Mouse (Mus musculus): ENCODE measurements around the gene Frmpd1. TPM values are rescaled to one million over a fixed set of nuclear protein-coding genes. Genes with fewer than 3 reads are reported as not detected.

The Frmpd1 gene
- polyA plus RNA-seq, 1 experiment, result 3.9 TPM

DNA sequence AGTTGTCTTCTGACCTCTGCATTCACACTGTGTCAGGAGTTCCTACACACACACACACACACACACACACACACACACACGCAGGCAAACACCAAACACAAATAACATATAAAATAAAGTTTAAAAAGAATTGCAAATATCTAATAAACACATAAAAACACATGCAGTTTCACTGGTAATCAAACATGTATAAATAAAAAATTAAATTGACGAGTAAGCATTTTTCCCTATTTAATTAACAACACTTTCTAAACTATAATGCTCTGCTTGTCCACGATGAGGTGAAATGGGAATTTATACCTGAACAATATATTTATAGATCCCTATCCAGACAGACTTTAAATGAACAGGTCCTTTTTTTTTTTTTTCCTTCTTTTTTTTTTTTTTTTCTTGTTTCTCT lies 18.7 kb upstream of the Frmpd1 start:
- 74% methylated on average over 3 of the region's 3 CpGs for WGBS
- TF ChIP-seq CTCF (IDR thresholded peaks at IDR 0.05; ENCODE audit: insufficient read depth, low read length), result no peak
- H3K4me1 ChIP-seq (ENCODE audit: control insufficient read depth, insufficient read depth, low read length), result no peaks in the 10 kb centered on the region
- no peak overlapping the region for H3K4me3 ChIP-seq (replicated peaks; ENCODE audit: extremely low read depth, low read depth, low read length)
- no peak for DNase-seq

DNA sequence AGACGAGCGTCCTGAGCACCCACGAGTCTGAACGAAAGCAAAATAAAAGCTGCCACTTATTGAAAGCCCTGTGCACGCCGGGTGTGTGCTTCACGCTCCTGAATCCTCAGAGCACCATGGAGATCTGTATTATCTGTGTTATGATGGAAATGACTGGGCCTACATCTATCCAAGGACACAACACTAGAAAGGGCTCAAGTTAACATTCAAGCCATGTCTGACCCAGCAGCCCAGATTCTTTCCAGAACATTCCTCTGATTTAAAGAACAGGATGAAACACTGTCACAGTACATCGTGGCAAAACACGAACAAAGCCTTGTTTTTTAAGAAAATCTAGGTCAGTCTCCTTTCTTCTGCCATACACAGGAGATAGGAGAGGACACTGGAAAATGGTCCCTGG lies 13.3 kb upstream of the Frmpd1 start:
- Histone ChIP-seq H3K4me1 (ENCODE audit: control insufficient read depth, insufficient read depth, low read length) (no peaks in the 10 kb centered on the region), H3K4me3 (replicated peaks; ENCODE audit: extremely low read depth, low read depth, low read length) (no peak overlapping the region)
- no peak for DNase-seq
- TF ChIP-seq POLR2A (IDR thresholded peaks at IDR 0.05; ENCODE audit: borderline replicate concordance, extremely low read depth, low read depth, low read length), result no peak
- TF ChIP-seq CTCF (IDR thresholded peaks at IDR 0.05; ENCODE audit: insufficient read depth, low read length), result no peak
- 82% methylated on average over 9 of the region's 9 CpGs for WGBS

DNA sequence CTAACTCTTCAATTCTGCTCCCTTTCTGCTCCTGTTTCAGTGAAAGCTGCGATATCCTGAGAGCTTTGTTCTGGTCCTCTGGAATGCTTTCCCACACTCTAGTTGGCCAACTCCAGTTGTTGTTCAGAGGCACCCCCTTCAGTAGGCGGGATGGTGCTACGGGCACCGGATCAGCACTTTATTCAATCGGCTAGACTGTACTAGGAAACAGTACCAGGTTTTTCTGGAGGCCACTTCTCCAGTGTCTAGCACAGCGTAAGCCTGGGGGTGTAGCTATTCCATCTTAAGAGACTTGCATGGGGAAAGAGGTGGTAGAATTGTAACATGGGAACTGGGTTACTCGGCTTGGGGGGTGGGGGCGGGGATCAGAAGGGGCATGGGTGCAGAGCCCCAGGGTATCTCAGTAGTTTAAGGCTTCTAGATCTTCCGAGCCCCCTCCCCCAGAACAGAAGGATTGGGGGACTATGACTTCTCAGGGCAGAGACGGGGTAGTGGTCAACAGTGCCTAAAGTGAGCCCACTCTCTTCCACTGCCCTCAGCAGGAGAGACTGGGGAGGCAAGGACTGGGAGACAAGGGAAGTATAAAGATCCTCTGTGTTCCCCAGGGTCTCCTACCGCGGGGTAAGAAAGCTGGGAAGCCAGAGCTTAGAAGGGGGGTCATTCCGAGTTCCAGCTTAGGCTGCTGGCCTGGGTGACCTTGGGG lies 706 bp upstream of the Frmpd1 start:
- no peak for TF ChIP-seq POLR2A (IDR thresholded peaks at IDR 0.05; ENCODE audit: borderline replicate concordance, extremely low read depth, low read depth, low read length)
- TF ChIP-seq CTCF (IDR thresholded peaks at IDR 0.05; ENCODE audit: insufficient read depth, low read length), result no peak
- 29% methylated on average over 13 of the region's 13 CpGs for WGBS
- Histone ChIP-seq H3K4me1 (ENCODE audit: control insufficient read depth, insufficient read depth, low read length) (no peaks in the 10 kb centered on the region; the same call in 1 of the 2 replicates), H3K4me3 (replicated peaks; ENCODE audit: extremely low read depth, low read depth, low read length) (peak overlapping the region; percentile 4)
- DNase-seq, result no peak

DNA sequence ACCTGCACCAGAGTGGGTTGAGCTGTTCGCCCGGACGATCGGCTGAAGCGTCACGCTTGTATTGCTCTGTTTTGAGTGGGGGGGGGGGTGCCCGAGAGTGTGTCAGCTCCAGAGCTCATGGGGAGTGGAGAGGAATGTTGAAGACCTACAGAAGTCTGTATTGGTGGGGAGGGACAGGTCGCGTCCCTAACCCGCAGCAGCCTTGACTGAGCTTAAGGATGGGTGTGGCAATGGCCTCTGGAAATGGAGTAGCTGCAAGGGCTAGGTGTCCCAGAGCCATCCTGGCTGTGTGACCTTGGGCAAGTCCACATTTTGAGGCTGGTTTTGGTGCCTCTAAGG lies 625 bp downstream of the Frmpd1 start:
- H3K4me1 ChIP-seq (ENCODE audit: control insufficient read depth, insufficient read depth, low read length), result no peaks in the 10 kb centered on the region; the same call in 1 of the 2 replicates
- WGBS, result 3% methylated on average over 10 of the region's 10 CpGs
- DNase-seq, result no peak

DNA sequence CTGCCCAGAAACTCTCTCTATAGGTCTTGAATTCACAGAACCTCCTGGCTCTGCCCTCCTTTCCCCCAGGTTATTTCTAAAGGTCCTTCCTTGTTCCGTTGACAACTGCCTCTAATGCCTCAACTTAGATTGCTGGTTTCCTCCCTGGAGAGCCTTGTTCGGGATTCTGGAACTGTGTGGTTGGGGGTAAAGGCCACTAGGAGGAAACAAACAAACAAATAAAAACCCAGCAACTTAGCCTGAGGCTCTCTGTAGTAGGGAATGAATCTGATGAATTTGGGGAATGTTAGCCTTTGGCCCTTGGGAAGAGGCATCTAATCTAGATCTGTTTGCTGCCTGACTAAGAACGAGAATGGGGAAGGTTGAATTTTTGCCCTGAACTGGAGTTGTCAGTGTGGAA lies 13.6 kb downstream of the Frmpd1 start:
- WGBS, result 38% methylated on average over 3 of the region's 3 CpGs
- H3K4me1 ChIP-seq (ENCODE audit: control insufficient read depth, insufficient read depth, low read length), result no peaks in the 10 kb centered on the region; the same call in 1 of the 2 replicates
- no peak for DNase-seq
- TF ChIP-seq CTCF (IDR thresholded peaks at IDR 0.05; ENCODE audit: insufficient read depth, low read length) (no peak), POLR2A (IDR thresholded peaks at IDR 0.05; ENCODE audit: borderline replicate concordance, extremely low read depth, low read depth, low read length) (no peak)
- H3K4me3 ChIP-seq (replicated peaks; ENCODE audit: extremely low read depth, low read depth, low read length), result no peak overlapping the region

More for the DNA sequence above, 625 bp downstream of the Frmpd1 start:
- peak overlapping the region; percentile 49 for H3K4me3 ChIP-seq (replicated peaks; ENCODE audit: extremely low read depth, low read depth, low read length)
- no peak for TF ChIP-seq CTCF (IDR thresholded peaks at IDR 0.05; ENCODE audit: insufficient read depth, low read length)
- TF ChIP-seq POLR2A (IDR thresholded peaks at IDR 0.05; ENCODE audit: borderline replicate concordance, extremely low read depth, low read depth, low read length), result no peak

DNA sequence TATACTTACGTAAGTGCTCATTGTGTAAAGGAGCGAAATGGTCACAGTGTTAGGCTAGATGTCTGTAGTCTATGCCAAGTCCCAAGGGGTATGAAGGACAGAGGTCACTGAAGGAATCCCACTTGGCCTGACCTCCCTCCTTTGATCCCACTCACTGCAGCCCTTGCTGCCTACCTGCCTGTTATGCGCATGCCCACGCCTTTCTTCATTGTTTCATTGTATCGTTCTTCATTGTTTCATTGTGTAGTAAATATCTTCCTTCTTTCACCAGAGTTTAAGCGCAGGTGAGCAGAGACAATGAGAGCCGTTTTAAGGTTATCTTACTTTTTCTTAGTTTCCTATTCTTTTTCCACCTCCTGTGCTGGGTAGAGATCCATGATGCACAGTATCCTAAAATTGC lies 18.6 kb downstream of the Frmpd1 start:
- WGBS, result 84% methylated on average over 7 of the region's 7 CpGs
- TF ChIP-seq CTCF (IDR thresholded peaks at IDR 0.05; ENCODE audit: insufficient read depth, low read length), result no peak
- TF ChIP-seq POLR2A (IDR thresholded peaks at IDR 0.05; ENCODE audit: borderline replicate concordance, extremely low read depth, low read depth, low read length), result no peak
- H3K4me1 ChIP-seq (ENCODE audit: control insufficient read depth, insufficient read depth, low read length), result no peaks in the 10 kb centered on the region; the same call in 1 of the 2 replicates
- DNase-seq, result no peak
- H3K4me3 ChIP-seq (replicated peaks; ENCODE audit: extremely low read depth, low read depth, low read length), result no peak overlapping the region

DNA sequence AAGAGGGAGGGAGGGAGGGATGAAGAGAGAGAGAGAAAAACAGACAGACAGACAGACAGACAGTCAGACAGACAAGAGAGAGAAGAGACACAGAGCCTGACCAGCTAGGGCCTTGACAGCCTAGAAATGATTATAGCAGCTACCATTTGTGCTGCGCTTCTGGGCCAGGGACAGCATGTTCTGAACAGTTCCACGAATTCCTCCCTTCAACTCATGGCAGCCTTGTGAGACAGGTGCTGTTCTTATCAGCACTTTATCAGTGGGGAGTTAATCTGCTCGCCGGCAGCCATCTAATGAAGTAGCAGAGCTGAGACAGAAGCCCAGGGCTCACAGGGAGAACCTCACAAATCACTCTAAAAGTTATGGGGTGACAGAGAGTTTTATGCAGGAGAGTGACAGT lies 22.8 kb downstream of the Frmpd1 start:
- no peak for DNase-seq
- H3K4me3 ChIP-seq (replicated peaks; ENCODE audit: extremely low read depth, low read depth, low read length), result no peak overlapping the region
- TF ChIP-seq CTCF (IDR thresholded peaks at IDR 0.05; ENCODE audit: insufficient read depth, low read length) (no peak), POLR2A (IDR thresholded peaks at IDR 0.05; ENCODE audit: borderline replicate concordance, extremely low read depth, low read depth, low read length) (no peak)
- 32% methylated on average over 4 of the region's 4 CpGs for WGBS
- H3K4me1 ChIP-seq (ENCODE audit: control insufficient read depth, insufficient read depth, low read length), result no peaks in the 10 kb centered on the region

DNA sequence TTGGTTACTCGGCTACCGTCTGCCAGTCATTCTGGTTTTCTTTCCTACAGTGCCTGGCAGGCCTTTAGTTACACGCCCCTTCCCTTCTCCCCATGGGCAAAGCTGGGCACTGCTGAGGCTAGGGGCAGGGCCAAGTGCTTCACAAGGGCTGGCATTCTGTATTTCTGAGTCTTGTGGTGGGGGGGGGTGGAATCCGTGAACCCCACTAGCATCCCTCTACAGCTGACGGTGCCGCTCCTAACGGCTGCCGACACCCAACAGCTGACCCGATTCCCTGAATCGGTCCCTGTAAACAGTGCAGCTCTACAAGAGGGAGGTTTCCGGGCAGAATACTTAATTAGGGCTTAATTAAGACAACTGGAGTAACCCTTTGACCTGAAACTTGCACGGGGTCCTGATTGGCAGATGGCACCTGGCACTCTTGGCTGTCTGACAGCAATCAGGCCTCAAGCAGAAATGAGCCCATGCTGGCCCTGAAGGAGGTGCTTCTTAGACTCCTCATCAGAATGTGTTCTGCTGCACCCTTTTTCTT lies 24.2 kb downstream of the Frmpd1 start:
- no peak overlapping the region for H3K4me3 ChIP-seq (replicated peaks; ENCODE audit: extremely low read depth, low read depth, low read length)
- TF ChIP-seq CTCF (IDR thresholded peaks at IDR 0.05; ENCODE audit: insufficient read depth, low read length) (no peak), POLR2A (IDR thresholded peaks at IDR 0.05; ENCODE audit: borderline replicate concordance, extremely low read depth, low read depth, low read length) (no peak)
- DNase-seq, result no peak
- no peaks in the 10 kb centered on the region for H3K4me1 ChIP-seq (ENCODE audit: control insufficient read depth, insufficient read depth, low read length)
- 63% methylated on average over 12 of the region's 12 CpGs for WGBS

DNA sequence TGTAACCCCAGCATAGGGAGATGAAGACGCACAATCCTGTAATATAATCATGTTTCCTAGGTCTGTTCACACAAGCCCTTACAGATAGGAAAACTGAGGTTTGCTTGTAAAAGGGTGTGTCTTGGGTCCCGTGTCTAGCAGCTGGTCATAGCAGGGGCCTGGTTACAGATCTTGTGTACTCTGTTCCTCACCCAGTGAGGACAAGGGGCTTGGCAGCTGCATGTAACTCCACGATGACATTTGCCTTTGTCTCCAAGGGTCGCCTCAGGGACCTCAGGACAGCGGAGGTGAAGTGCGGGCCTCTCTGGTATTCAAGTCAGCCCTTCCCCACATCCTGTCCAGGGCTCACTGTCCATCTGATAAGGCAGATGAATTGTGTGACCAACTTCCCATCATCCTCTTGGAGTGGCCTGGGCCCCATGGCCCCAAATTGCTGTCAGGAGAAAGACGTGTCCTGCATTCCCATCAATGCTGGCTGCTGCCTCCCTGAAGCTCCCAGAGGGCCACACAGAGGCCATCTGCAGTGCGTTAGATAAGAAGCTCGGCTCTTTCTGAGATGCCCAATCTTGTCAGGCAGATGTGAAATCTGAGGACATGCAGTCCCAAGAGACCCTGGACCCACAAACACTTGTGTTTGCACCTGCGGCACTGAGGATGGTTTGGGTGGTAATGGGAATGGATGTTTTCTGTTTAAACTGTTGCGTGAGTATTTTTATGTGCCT lies 27.8 kb downstream of the Frmpd1 start:
- DNase-seq, result no peak
- H3K4me1 ChIP-seq (ENCODE audit: control insufficient read depth, insufficient read depth, low read length), result no peaks in the 10 kb centered on the region
- TF ChIP-seq POLR2A (IDR thresholded peaks at IDR 0.05; ENCODE audit: borderline replicate concordance, extremely low read depth, low read depth, low read length) (no peak), CTCF (IDR thresholded peaks at IDR 0.05; ENCODE audit: insufficient read depth, low read length) (no peak)
- no peak overlapping the region for H3K4me3 ChIP-seq (replicated peaks; ENCODE audit: extremely low read depth, low read depth, low read length)
- 59% methylated on average over 11 of the region's 11 CpGs for WGBS

DNA sequence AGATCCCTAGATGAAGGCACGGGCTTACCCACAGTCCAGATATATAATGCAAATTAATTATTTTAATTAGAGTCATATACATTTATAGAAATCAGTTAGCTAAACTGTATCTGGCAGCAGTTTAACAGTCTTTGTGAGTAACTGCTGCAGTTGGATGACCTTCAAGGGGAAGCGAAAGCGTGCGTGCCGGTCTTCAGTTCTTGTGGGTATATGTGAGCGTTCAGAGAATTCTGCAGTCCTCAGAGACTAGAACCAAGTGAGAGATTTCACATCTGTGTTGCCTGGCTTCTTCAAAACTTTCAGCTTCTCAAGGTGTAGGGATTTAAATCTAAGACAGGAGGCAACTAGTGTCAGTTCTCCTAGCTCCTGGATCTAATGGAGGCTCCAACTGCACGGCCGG lies 35.3 kb downstream of the Frmpd1 start:
- H3K4me1 ChIP-seq (ENCODE audit: control insufficient read depth, insufficient read depth, low read length), result no peaks in the 10 kb centered on the region
- no peak for DNase-seq
- WGBS, result 88% methylated on average over 8 of the region's 8 CpGs
- TF ChIP-seq POLR2A (IDR thresholded peaks at IDR 0.05; ENCODE audit: borderline replicate concordance, extremely low read depth, low read depth, low read length), result no peak
- TF ChIP-seq CTCF (IDR thresholded peaks at IDR 0.05; ENCODE audit: insufficient read depth, low read length), result no peak
- no peak overlapping the region for H3K4me3 ChIP-seq (replicated peaks; ENCODE audit: extremely low read depth, low read depth, low read length)
